Mouse (Mus musculus) heart, embryonic 15.5 days (tissue): ENCODE results near the gene Arhgap18. TPM values are rescaled to one million over a fixed set of nuclear protein-coding genes. Genes with fewer than 3 reads are reported as not detected.

Source experiments
- ATAC-seq: fragments of 200-750 bp; cut with Nextera tagmentation; replicated peaks from 2 replicates; pipeline ENCODE4 v1.8.0; 2017; ENCODE audit warnings: low read depth, moderate TSS enrichment; ENCODE audit not compliant: insufficient number of reproducible peaks, insufficient read depth, low FRiP score
- H3K27ac ChIP-seq: fragments of 300-500 bp; sonication (generic); 2 replicates; pipeline ENCODE4 v1.5.1; 2015; ENCODE audit warnings: mild to moderate bottlenecking, inconsistent platforms
- H3K27me3 ChIP-seq: fragments of 300-500 bp; sonication (generic); 2 replicates; pipeline ENCODE4 v1.6.1; 2015; ENCODE audit warnings: inconsistent platforms
- H3K36me3 ChIP-seq: fragments of 300-500 bp; sonication (generic); 2 replicates; pipeline ENCODE4 v1.6.1; 2015; ENCODE audit warnings: mild to moderate bottlenecking, inconsistent platforms
- H3K4me1 ChIP-seq: fragments of 300-500 bp; sonication (generic); replicated peaks from 2 replicates; pipeline ENCODE4 v1.6.1; 2015; ENCODE audit warnings: inconsistent platforms
- H3K4me2 ChIP-seq: fragments of 300-500 bp; sonication (generic); 2 replicates; pipeline ENCODE4 v1.6.1; 2015; ENCODE audit warnings: inconsistent platforms, mild to moderate bottlenecking, moderate library complexity
- H3K4me3 ChIP-seq: fragments of 300-500 bp; sonication (generic); 2 replicates; pipeline ENCODE4 v1.5.1; 2015; ENCODE audit warnings: mild to moderate bottlenecking, inconsistent platforms
- H3K9ac ChIP-seq: fragments of 300-500 bp; sonication (generic); 2 replicates; pipeline ENCODE4 v1.6.1; 2015; ENCODE audit warnings: mild to moderate bottlenecking, inconsistent platforms
- H3K9me3 ChIP-seq: fragments of 300-500 bp; sonication (generic); replicated peaks from 2 replicates; pipeline ENCODE4 v1.6.1; 2016; ENCODE audit warnings: inconsistent platforms
- WGBS: fragments of 180-500 bp; shearing (Covaris S2); methylation state at CpG from one replicate; pipeline ENCODE4 v1.1.7; 2015; ENCODE audit warnings: mixed read lengths; 5-methylcytosine and 5-hydroxymethylcytosine counted together
- polyA plus RNA-seq: library from polyadenylated mRNA; unstranded; fragments of >200 nt; fragmentation: Nextera tagmentation; extraction: Ambion mirVana; gene quantifications from 2 replicates; pipeline ENCODE4 v1.2.1, GENCODE M21; 2015

Arhgap18 gene
- polyA plus RNA-seq, 1 experiment from 2014 or later, result 44.7 TPM

GRCm38 (mm10) chr10:26833393-26833792 lies 80.2 kb downstream of the Arhgap18 start:
- Histone ChIP-seq H3K27ac (no peak overlapping the region), H3K4me2 (no peak overlapping the region), H3K4me1 (peaks cover 5% of the 10 kb centered on the region; the same call in 1 of the 2 replicates), H3K36me3 (no peaks in the 10 kb centered on the region), H3K4me3 (no peak overlapping the region), H3K9ac (no peak overlapping the region), H3K9me3 (no peaks in the 10 kb centered on the region), H3K27me3 (no peaks in the 10 kb centered on the region)
- 74% methylated on average over 3 of the region's 3 CpGs for WGBS
- ATAC-seq, result no peak

- peaks cover 6% of the 10 kb centered on the region; the same call in 1 of the 2 replicates for H3K36me3 ChIP-seq
- no peak overlapping the region for H3K27ac ChIP-seq
- H3K4me2 ChIP-seq, result no peak overlapping the region
- H3K9me3 ChIP-seq, result no peaks in the 10 kb centered on the region
- no peaks in the 10 kb centered on the region for H3K27me3 ChIP-seq
- WGBS, result 77% methylated on average over 4 of the region's 4 CpGs
- no peak for ATAC-seq
- no peak overlapping the region for H3K9ac ChIP-seq
- H3K4me1 ChIP-seq, result no peaks in the 10 kb centered on the region
- no peak overlapping the region for H3K4me3 ChIP-seq
Measured at GRCm38 (mm10) chr10:26849311-26849710, 96.1 kb downstream of the Arhgap18 start.

GRCm38 (mm10) chr10:26849854-26850253 lies 96.6 kb downstream of the Arhgap18 start:
- WGBS, result 55% methylated on average over 6 of the region's 6 CpGs
- no peak overlapping the region for H3K4me3 ChIP-seq

GRCm38 (mm10) chr10:26854556-26855100 lies 101.4 kb downstream of the Arhgap18 start:
- Histone ChIP-seq H3K9me3 (no peaks in the 10 kb centered on the region), H3K27ac (no peak overlapping the region), H3K4me2 (no peak overlapping the region), H3K4me3 (no peak overlapping the region), H3K9ac (no peak overlapping the region), H3K4me1 (no peaks in the 10 kb centered on the region), H3K36me3 (peaks cover 6% of the 10 kb centered on the region; the same call in 1 of the 2 replicates), H3K27me3 (no peaks in the 10 kb centered on the region)
- no peak for ATAC-seq
- 87% methylated on average over 5 of the region's 5 CpGs for WGBS

More at GRCm38 (mm10) chr10:26849854-26850253, 96.6 kb downstream of the Arhgap18 start:
- ATAC-seq, result no peak
- Histone ChIP-seq H3K27ac (no peak overlapping the region), H3K36me3 (peaks cover 6% of the 10 kb centered on the region; the same call in 1 of the 2 replicates), H3K4me1 (no peaks in the 10 kb centered on the region), H3K9me3 (no peaks in the 10 kb centered on the region), H3K27me3 (no peaks in the 10 kb centered on the region), H3K4me2 (no peak overlapping the region), H3K9ac (no peak overlapping the region)

GRCm38 (mm10) chr10:26855851-26856535 lies 102.8 kb downstream of the Arhgap18 start:
- WGBS, result 73% methylated on average over 8 of the region's 8 CpGs
- H3K9me3 ChIP-seq, result no peaks in the 10 kb centered on the region
- H3K27ac ChIP-seq, result peak overlapping the region; percentile 1; the same call in 1 of the 2 replicates
- no peak overlapping the region for H3K9ac ChIP-seq
- no peaks in the 10 kb centered on the region for H3K4me1 ChIP-seq
- H3K4me3 ChIP-seq, result no peak overlapping the region
- no peaks in the 10 kb centered on the region for H3K27me3 ChIP-seq
- no peak for ATAC-seq
- no peak overlapping the region for H3K4me2 ChIP-seq
- H3K36me3 ChIP-seq, result peaks cover 6% of the 10 kb centered on the region; the same call in 1 of the 2 replicates

GRCm38 (mm10) chr10:26857583-26857982 lies 104.4 kb downstream of the Arhgap18 start:
- no peak overlapping the region for H3K4me2 ChIP-seq
- no peaks in the 10 kb centered on the region for H3K27me3 ChIP-seq
- H3K9ac ChIP-seq, result no peak overlapping the region
- WGBS, result 81% methylated on average over 4 of the region's 4 CpGs
- no peaks in the 10 kb centered on the region for H3K36me3 ChIP-seq
- no peaks in the 10 kb centered on the region for H3K9me3 ChIP-seq
- H3K4me1 ChIP-seq, result no peaks in the 10 kb centered on the region
- ATAC-seq, result no peak
- no peak overlapping the region for H3K27ac ChIP-seq
- H3K4me3 ChIP-seq, result no peak overlapping the region

GRCm38 (mm10) chr10:26858537-26858936 lies 105.3 kb downstream of the Arhgap18 start:
- WGBS, result 90% methylated on average over 4 of the region's 4 CpGs
- Histone ChIP-seq H3K4me2 (no peak overlapping the region), H3K9me3 (no peaks in the 10 kb centered on the region), H3K27ac (no peak overlapping the region), H3K27me3 (no peaks in the 10 kb centered on the region), H3K4me1 (no peaks in the 10 kb centered on the region), H3K9ac (no peak overlapping the region), H3K36me3 (0 out of 2 replicates have a peak, but pooled peaks cover 4% of the 10 kb centered on the region), H3K4me3 (no peak overlapping the region)
- ATAC-seq, result no peak

GRCm38 (mm10) chr10:26861231-26861630 lies 108.0 kb downstream of the Arhgap18 start:
- H3K27ac ChIP-seq, result no peak overlapping the region
- no peak overlapping the region for H3K4me2 ChIP-seq
- H3K27me3 ChIP-seq, result no peaks in the 10 kb centered on the region
- no peak overlapping the region for H3K4me3 ChIP-seq
- H3K9ac ChIP-seq, result no peak overlapping the region
- no peaks in the 10 kb centered on the region for H3K4me1 ChIP-seq
- no peaks in the 10 kb centered on the region for H3K9me3 ChIP-seq
- no peak for ATAC-seq
- 0 out of 2 replicates have a peak, but pooled peaks cover 4% of the 10 kb centered on the region for H3K36me3 ChIP-seq

GRCm38 (mm10) chr10:26862207-26862606 lies 109.0 kb downstream of the Arhgap18 start:
- Histone ChIP-seq H3K9me3 (no peaks in the 10 kb centered on the region), H3K27ac (no peak overlapping the region), H3K4me3 (no peak overlapping the region), H3K4me2 (no peak overlapping the region), H3K9ac (no peak overlapping the region), H3K4me1 (no peaks in the 10 kb centered on the region), H3K27me3 (no peaks in the 10 kb centered on the region), H3K36me3 (0 out of 2 replicates have a peak, but pooled peaks cover 4% of the 10 kb centered on the region)
- WGBS, result 86% methylated on average over 4 of the region's 4 CpGs
- ATAC-seq, result no peak

- Histone ChIP-seq H3K27me3 (no peaks in the 10 kb centered on the region), H3K4me1 (no peaks in the 10 kb centered on the region), H3K4me3 (no peak overlapping the region), H3K27ac (no peak overlapping the region), H3K9ac (no peak overlapping the region), H3K4me2 (no peak overlapping the region), H3K9me3 (no peaks in the 10 kb centered on the region), H3K36me3 (0 out of 2 replicates have a peak, but pooled peaks cover 4% of the 10 kb centered on the region)
- ATAC-seq, result no peak
- 78% methylated on average over 1 of the region's 1 CpGs for WGBS
Measured at GRCm38 (mm10) chr10:26863982-26864381, 110.8 kb downstream of the Arhgap18 start.

GRCm38 (mm10) chr10:26870802-26871201 lies 117.6 kb downstream of the Arhgap18 start:
- 74% methylated on average over 2 of the region's 2 CpGs for WGBS

More at GRCm38 (mm10) chr10:26870802-26871201, 117.6 kb downstream of the Arhgap18 start:
- Histone ChIP-seq H3K27me3 (no peaks in the 10 kb centered on the region), H3K9me3 (no peaks in the 10 kb centered on the region), H3K9ac (no peak overlapping the region), H3K27ac (no peak overlapping the region), H3K4me2 (no peak overlapping the region), H3K4me3 (no peak overlapping the region), H3K4me1 (no peaks in the 10 kb centered on the region), H3K36me3 (peaks cover 14% of the 10 kb centered on the region; the same call in 1 of the 2 replicates)
- no peak for ATAC-seq
